Mouse (Mus musculus) left cerebral cortex, adult 9 months (tissue): ENCODE data around the gene Pola2.

Source experiments
- DNase-seq, 2 experiments: peaks; one replicate each; pipeline ENCODE4 v3.0.0; 2022; ENCODE audit warnings: low spot score in 2 of 2

The Pola2 gene

DNA sequence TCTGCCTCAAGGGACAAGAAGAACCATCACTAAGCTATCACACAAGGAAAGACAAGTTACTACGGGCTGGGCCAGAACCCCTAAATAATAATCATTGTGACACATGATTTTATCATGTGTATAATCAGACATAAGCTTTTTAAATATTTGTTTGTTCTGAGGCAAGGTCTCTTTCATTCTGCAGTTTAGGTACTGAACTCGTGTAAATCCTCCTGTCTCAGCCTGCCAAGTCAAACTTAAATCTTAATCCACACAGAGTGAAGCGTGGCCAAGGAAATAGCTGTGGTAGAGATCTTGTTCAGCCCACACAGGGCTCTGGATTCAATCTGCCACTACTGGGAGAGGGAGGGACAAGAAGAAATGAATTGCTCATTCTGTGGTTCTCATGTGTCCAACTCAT lies 56.7 kb downstream of the Pola2 start:
- DNase-seq = no peak

- DNase-seq = peak; percentile 88 to 96
These were observed 69.9 kb downstream of the Pola2 start, which contains the start of gene Tigd3 for GRCm38 (mm10) chr19:5894002-5894678. Tigd3 (minus strand) TSS chr19:5894149.

DNA sequence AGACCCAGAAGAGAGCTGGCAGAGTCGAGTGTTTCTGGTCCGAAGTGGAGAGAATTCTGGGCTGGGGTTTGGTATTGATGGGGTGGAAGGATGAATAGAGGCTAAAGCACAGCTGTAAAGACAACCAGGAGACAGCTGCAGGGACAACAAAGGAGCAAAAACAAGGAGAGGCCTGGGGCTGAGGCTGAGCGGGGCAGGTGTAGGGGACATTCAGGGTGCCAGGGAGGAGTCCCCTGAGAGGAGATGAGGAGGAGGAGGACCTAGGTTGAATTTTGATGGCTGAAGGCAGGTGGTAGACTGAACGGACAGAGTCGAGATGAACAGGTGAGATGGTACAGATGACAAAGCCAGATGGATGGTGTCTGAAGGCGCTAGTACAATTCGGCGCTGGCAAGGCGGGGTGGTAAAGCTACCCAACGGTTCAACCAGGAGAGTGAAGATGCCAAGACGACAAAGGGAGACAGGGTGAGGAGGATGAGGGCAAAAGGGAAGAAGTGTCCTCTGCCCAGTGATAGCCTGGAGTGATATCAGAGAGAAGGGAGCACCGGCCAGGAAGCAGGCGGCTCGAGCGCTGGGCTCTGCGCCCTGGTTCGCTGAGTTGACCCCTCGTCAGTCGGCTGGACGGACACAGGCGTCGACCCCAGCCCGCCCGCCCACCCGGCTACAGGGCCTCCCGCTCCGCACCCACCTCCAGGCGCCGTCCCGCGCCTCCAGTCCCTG lies 70.6 kb downstream of the Pola2 start:
- no peak for DNase-seq

- no peak for DNase-seq
These were observed 71.3 kb downstream of the Pola2 start for GRCm38 (mm10) chr19:5892735-5893134.

DNA sequence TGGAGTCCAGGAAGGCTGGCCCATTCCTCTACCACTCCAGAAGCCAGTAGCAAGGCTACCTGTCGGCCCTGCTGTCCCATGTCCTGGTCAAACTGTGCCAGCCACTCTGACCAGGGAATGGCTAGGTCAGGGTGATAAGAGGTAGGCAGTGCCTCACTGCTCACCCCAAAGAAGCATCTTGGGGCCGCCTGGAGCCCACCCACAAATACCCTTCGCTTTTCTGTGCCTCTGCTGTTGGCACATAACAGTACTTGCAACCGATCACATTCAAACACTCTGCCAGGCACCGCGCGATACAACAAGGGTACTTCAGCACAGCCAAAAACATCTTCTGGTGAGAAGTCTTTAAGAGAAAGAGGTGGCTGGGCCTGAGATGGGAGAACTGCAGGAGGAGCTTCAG lies 71.7 kb downstream of the Pola2 start:
- DNase-seq = no peak

DNA sequence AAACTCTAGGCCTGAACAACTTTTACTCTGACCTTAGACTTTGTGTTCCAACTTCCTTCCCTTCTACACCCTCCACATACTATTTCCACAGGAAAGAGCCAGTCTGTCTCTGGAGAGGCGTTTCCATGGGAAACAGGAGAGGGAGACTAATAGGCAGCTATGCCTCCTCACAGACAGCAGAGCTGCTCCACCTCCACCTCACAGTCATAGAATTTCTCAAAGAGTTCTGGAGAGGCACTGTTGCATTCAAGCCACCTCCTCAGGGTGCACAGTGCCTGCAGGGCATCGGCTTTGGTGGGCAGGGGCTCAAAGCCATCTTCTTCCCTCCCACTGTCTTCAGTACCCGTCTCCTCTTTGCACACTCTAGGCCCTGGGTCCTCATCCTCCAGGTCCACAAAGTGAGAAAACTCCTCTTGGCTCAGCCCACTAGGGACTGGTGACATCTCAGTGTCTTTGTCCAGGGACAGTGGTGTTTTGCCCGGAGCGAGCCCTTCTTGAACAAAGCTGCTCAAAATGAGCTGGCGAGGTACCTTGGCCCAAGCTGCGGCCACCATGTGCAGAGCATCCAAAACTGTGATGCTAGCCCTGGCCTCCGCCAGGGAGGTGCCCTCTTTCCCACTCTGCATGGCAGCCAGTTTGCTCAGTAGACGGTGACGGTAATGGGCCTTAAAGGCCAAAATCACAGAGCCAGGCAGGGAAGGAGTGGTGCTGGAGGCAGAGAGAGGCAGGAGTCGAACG lies 72.3 kb downstream of the Pola2 start:
- no peak for DNase-seq
